Mouse (Mus musculus): ENCODE measurements around the gene Prn.

- TF ChIP-seq CTCF (IDR thresholded peaks at IDR 0.05; ENCODE audit: low read depth, low read length) (no peak), POLR2A (IDR thresholded peaks at IDR 0.05; ENCODE audit: extremely low read depth, insufficient read depth, low read length) (no peak)
Observed at GRCm38 (mm10) chr2:131996369-131996768, 86.6 kb downstream of the Prn start.

Data from liver, adult 2 months (tissue).